Mouse (Mus musculus) heart, adult 2 months (tissue): ENCODE results near the gene Rai14.

Experiments
- CTCF ChIP-seq: fragments of 200-600 bp; IDR thresholded peaks from 2 replicates; pipeline ENCODE4 v1.8.1; 2022; ENCODE audit warnings: antibody characterized with exemption, mild to moderate bottlenecking, moderate library complexity
- POLR2A ChIP-seq: fragments of 200-500 bp; IDR thresholded peaks from 2 replicates; pipeline ENCODE4 v1.6.1; 2011; ENCODE audit warnings: mild to moderate bottlenecking, low read depth, low read length, control low read depth; ENCODE audit not compliant: insufficient read depth

DNA sequence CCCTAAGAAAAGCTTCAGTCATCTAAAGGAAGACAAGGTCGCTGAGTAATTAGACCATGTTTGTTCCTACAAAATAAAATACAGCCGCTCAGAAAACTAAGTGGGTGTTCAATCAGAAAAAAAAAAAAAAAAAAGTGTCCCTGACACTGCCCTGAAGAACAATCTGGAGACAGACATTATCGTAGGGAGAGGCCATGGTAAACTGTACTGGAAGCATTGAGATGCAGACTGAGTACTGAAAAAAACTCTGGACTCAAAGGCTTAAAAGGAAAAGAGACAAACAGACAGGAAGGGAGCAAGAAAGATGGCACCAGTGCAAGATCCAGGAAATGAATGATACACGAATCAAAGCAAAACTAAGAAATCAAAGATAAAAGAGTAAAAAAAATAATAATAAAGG is 71.2 kb downstream of the Rai14 start:
- TF ChIP-seq CTCF (no peak), POLR2A (no peak)
